Mouse (Mus musculus): ENCODE data around the gene Fut7.
A peak's percentile ranks its signal among the peaks of the same experiment; 100 is the strongest.

- TF ChIP-seq CTCF (IDR thresholded peaks at IDR 0.05; ENCODE audit: control insufficient read depth, insufficient read depth, low read length) = no peak
- peak; percentile 57 for TF ChIP-seq POLR2A (IDR thresholded peaks at IDR 0.05; ENCODE audit: borderline replicate concordance, control insufficient read depth, low read depth, low read length)
Observed at GRCm38 (mm10) chr2:25465816-25466635, 43.0 kb downstream of the Fut7 start.

All from bone marrow, adult 2 months (tissue).